ENCODE assay signal across 8 mouse cellular contexts in genomic region chr12:113001133-113001474, GRCm38 (mm10). TPM values are rescaled to one million over a fixed set of nuclear protein-coding genes. Genes with fewer than 3 reads are reported as not detected.
A peak's percentile ranks its signal among the peaks of the same experiment; 100 is the strongest.
DNase-seq lines count a peak whose midpoint lies in the region; ATAC-seq and TF ChIP-seq lines count a peak whose summit lies in the region.

No protein-coding gene starts in this region.

- H3K9me3 ChIP-seq in kidney, embryonic 15.5 days (replicated peaks): no peaks in the 10 kb centered on the region
- no peaks in the 10 kb centered on the region for H3K9me3 ChIP-seq in intestine, embryonic 14.5 days (ENCODE audit: control insufficient read depth, low read length)
- H3K9me3 ChIP-seq in midbrain, postnatal 0 days (ENCODE audit: low read length): no peaks in the 10 kb centered on the region

- H3K4me2 ChIP-seq in kidney, embryonic 15.5 days: peak overlapping the region; percentile 73
- H3K4me2 ChIP-seq in intestine, embryonic 14.5 days (ENCODE audit: low read length): peak overlapping the region; percentile 54
- peak overlapping the region; percentile 89 for H3K4me2 ChIP-seq in midbrain, postnatal 0 days (ENCODE audit: low read depth, low read length, poor library complexity, severe bottlenecking)

- H3K27me3 ChIP-seq in kidney, embryonic 15.5 days: no peaks in the 10 kb centered on the region
- H3K27me3 ChIP-seq in intestine, embryonic 14.5 days (replicated peaks; ENCODE audit: control insufficient read depth, insufficient read depth, low read length): no peaks in the 10 kb centered on the region
- no peaks in the 10 kb centered on the region; the same call in 1 of the 2 replicates for H3K27me3 ChIP-seq in midbrain, postnatal 0 days (ENCODE audit: insufficient read depth, low read length)

- H3K4me1 ChIP-seq in kidney, embryonic 15.5 days: peaks cover 26% of the 10 kb centered on the region
- peaks cover 14% of the 10 kb centered on the region for H3K4me1 ChIP-seq in brown adipose tissue, adult 24 weeks (ENCODE audit: control insufficient read depth, insufficient read depth, insufficient read length, low read length)
- H3K4me1 ChIP-seq in intestine, embryonic 14.5 days (replicated peaks; ENCODE audit: control insufficient read depth, insufficient read depth, low read length): peaks cover 16% of the 10 kb centered on the region
- H3K4me1 ChIP-seq in midbrain, postnatal 0 days (ENCODE audit: insufficient read depth, low read length): 0 out of 2 replicates have a peak, but pooled peaks cover 9% of the 10 kb centered on the region

- H3K27ac ChIP-seq in kidney, embryonic 15.5 days: peak overlapping the region; percentile 97
- peak overlapping the region; percentile 82 for H3K27ac ChIP-seq in brown adipose tissue, adult 24 weeks (replicated peaks; ENCODE audit: low read depth, low read length)
- H3K27ac ChIP-seq in intestine, embryonic 14.5 days (ENCODE audit: low read depth): peak overlapping the region; percentile 95
- peak overlapping the region; percentile 88 for H3K27ac ChIP-seq in midbrain, postnatal 0 days (ENCODE audit: low read depth, low read length)

- no peak for ATAC-seq in kidney, embryonic 15.5 days (replicated peaks; ENCODE audit: low FRiP score)
- no peak for ATAC-seq in intestine, embryonic 14.5 days (replicated peaks; ENCODE audit: low FRiP score, low TSS enrichment, low read depth)
- no peak; the same call in 1 of the 2 replicates for ATAC-seq in midbrain, postnatal 0 days (ENCODE audit: low FRiP score)

- WGBS in kidney, embryonic 15.5 days: 2% methylated on average over 5 of the region's 5 CpGs
- 3% methylated on average over 5 of the region's 5 CpGs for WGBS in intestine, embryonic 14.5 days
- WGBS in midbrain, postnatal 0 days: 3% methylated on average over 5 of the region's 5 CpGs

- H3K4me3 ChIP-seq in kidney, embryonic 15.5 days (replicated peaks): peak overlapping the region; percentile 91
- peak overlapping the region; percentile 60 for H3K4me3 ChIP-seq in brown adipose tissue, adult 24 weeks (ENCODE audit: insufficient read depth, low read depth, low read length)
- peak overlapping the region; percentile 31 for H3K4me3 ChIP-seq in intestine, embryonic 14.5 days (ENCODE audit: low read depth, low read length)
- peak overlapping the region; percentile 69 for H3K4me3 ChIP-seq in midbrain, postnatal 0 days (ENCODE audit: low read depth, low read length)

- TF ChIP-seq CTCF in midbrain, postnatal 0 days (IDR thresholded peaks at IDR 0.05): no peak

- peaks cover 13% of the 10 kb centered on the region for H3K36me3 ChIP-seq in kidney, embryonic 15.5 days
- no peaks in the 10 kb centered on the region for H3K36me3 ChIP-seq in intestine, embryonic 14.5 days (ENCODE audit: control insufficient read depth, insufficient read depth, low read length)
- H3K36me3 ChIP-seq in midbrain, postnatal 0 days (ENCODE audit: insufficient read depth, low read length): no peaks in the 10 kb centered on the region

- DNase-seq in kidney, postnatal 10 days: no peak
- no peak for DNase-seq in intestine, embryonic 14.5 days (ENCODE audit: low spot score)
- no peak for DNase-seq in midbrain, postnatal 0 days (ENCODE audit: low spot score)
- no peak for DNase-seq in adrenal gland, postnatal 36 days
- DNase-seq in urinary bladder, adult 18-20 months (ENCODE audit: low spot score in 2 of 2): no peak
- no peak for DNase-seq in cerebellum, adult 9-10 months

- H3K9ac ChIP-seq in kidney, embryonic 15.5 days: peak overlapping the region; percentile 54
- H3K9ac ChIP-seq in intestine, embryonic 14.5 days (ENCODE audit: low read length): peak overlapping the region; percentile 49
- peak overlapping the region; percentile 79 for H3K9ac ChIP-seq in midbrain, postnatal 0 days (replicated peaks; ENCODE audit: low read length, poor library complexity, severe bottlenecking)

RNA-seq across cellular contexts. Expression of gene Brf1, which starts 0.6 kb away (rescaled TPM):
- polyA plus RNA-seq in kidney, embryonic 15.5 days (2015; fragmentation: Nextera tagmentation; extraction: Ambion mirVana): 62.4 and 70.4 TPM in 2 replicates
- polyA plus RNA-seq in brown adipose tissue, adult 24 weeks (2012; ENCODE audit: insufficient read depth, insufficient read length, missing spikeins): 11.1 and 12.2 TPM in 2 replicates
- polyA plus RNA-seq in intestine, embryonic 14.5 days (2014; fragmentation: Nextera tagmentation; extraction: Ambion mirVana): 53.8 and 55.8 TPM in 2 replicates
- 42.1 and 51.3 TPM in 2 replicates for total RNA-seq in midbrain, postnatal 0 days (2014; rRNA removed)
- polyA plus RNA-seq in midbrain, postnatal 0 days (2015; fragmentation: Nextera tagmentation; extraction: Ambion mirVana): 34.9 and 39.0 TPM in 2 replicates
- 10 to 100 TPM; 42.9 to 49.6 TPM for total RNA-seq in adrenal gland, postnatal 36 days (2021)

RNA-seq across cellular contexts. Expression of gene Pacs2, which starts 13.2 kb away (rescaled TPM):
- polyA plus RNA-seq in kidney, embryonic 15.5 days (2015; fragmentation: Nextera tagmentation; extraction: Ambion mirVana): 12.6 and 14.3 TPM in 2 replicates
- polyA plus RNA-seq in brown adipose tissue, adult 24 weeks (2012; ENCODE audit: insufficient read depth, insufficient read length, missing spikeins): 8.8 and 15.8 TPM in 2 replicates
- polyA plus RNA-seq in intestine, embryonic 14.5 days (2014; fragmentation: Nextera tagmentation; extraction: Ambion mirVana): 12.5 and 14.3 TPM in 2 replicates
- total RNA-seq in midbrain, postnatal 0 days (2014; rRNA removed): 133 and 162 TPM in 2 replicates
- polyA plus RNA-seq in midbrain, postnatal 0 days (2015; fragmentation: Nextera tagmentation; extraction: Ambion mirVana): 22.4 and 25.8 TPM in 2 replicates
- total RNA-seq in adrenal gland, postnatal 36 days (2021): 10 to 100 TPM; 39.7 to 46.3 TPM

RNA-seq across cellular contexts. Expression of gene Btbd6, which starts 24.8 kb away (rescaled TPM):
- polyA plus RNA-seq in kidney, embryonic 15.5 days (2015; fragmentation: Nextera tagmentation; extraction: Ambion mirVana): 24.7 and 25.3 TPM in 2 replicates
- polyA plus RNA-seq in brown adipose tissue, adult 24 weeks (2012; ENCODE audit: insufficient read depth, insufficient read length, missing spikeins): 10.1 and 10.9 TPM in 2 replicates
- 21.7 and 23.2 TPM in 2 replicates for polyA plus RNA-seq in intestine, embryonic 14.5 days (2014; fragmentation: Nextera tagmentation; extraction: Ambion mirVana)
- total RNA-seq in midbrain, postnatal 0 days (2014; rRNA removed): 79.0 and 81.6 TPM in 2 replicates
- 58.4 and 61.9 TPM in 2 replicates for polyA plus RNA-seq in midbrain, postnatal 0 days (2015; fragmentation: Nextera tagmentation; extraction: Ambion mirVana)
- 10 to 100 TPM; 15.5 to 23.7 TPM for total RNA-seq in adrenal gland, postnatal 36 days (2021)

RNA-seq across cellular contexts. Expression of gene Nudt14, which starts 59.2 kb away (rescaled TPM):
- polyA plus RNA-seq in kidney, embryonic 15.5 days (2015; fragmentation: Nextera tagmentation; extraction: Ambion mirVana): 87.5 and 88.5 TPM in 2 replicates
- polyA plus RNA-seq in brown adipose tissue, adult 24 weeks (2012; ENCODE audit: insufficient read depth, insufficient read length, missing spikeins): 19.4 and 23.6 TPM in 2 replicates
- polyA plus RNA-seq in intestine, embryonic 14.5 days (2014; fragmentation: Nextera tagmentation; extraction: Ambion mirVana): 102 and 105 TPM in 2 replicates
- 23.6 and 25.8 TPM in 2 replicates for total RNA-seq in midbrain, postnatal 0 days (2014; rRNA removed)
- 41.8 and 48.0 TPM in 2 replicates for polyA plus RNA-seq in midbrain, postnatal 0 days (2015; fragmentation: Nextera tagmentation; extraction: Ambion mirVana)
- total RNA-seq in adrenal gland, postnatal 36 days (2021): 10 to 100 TPM; 26.5 to 34.7 TPM

Comparison
In these comparisons a context has a peak if more than half of its experiments do, and no peak if none do; other contexts are left out.
1. H3K4me3 ChIP-seq: peak in every context shown above with its lines; median percentile 91 in kidney, embryonic 15.5 days; 69 in midbrain, postnatal 0 days; 60 in brown adipose tissue, adult 24 weeks; 31 in intestine, embryonic 14.5 days.